Mouse (Mus musculus) kidney, adult 2 months (tissue): Measurements from ENCODE around the gene Zdhhc23.

ENCODE experiments used
- CTCF ChIP-seq: fragments of 200-500 bp; conservative IDR thresholded peaks from 2 replicates; pipeline ENCODE4 v1.5.1; 2011; ENCODE audit warnings: low read depth, mild to moderate bottlenecking, control low read depth, low read length, moderate library complexity, mixed read lengths; ENCODE audit not compliant: insufficient read depth, insufficient read length
- POLR2A ChIP-seq: fragments of 200-500 bp; IDR thresholded peaks from one replicate; pipeline ENCODE4 v1.6.1; 2011; ENCODE audit warnings: low read depth, low read length, control low read depth

- TF ChIP-seq POLR2A (no peak), CTCF (no peak)
Observed at GRCm38 (mm10) chr16:44029273-44029672, 49.7 kb upstream of the Zdhhc23 start.
